ENCODE assay signal across 8 mouse cellular contexts in the genomic region with DNA sequence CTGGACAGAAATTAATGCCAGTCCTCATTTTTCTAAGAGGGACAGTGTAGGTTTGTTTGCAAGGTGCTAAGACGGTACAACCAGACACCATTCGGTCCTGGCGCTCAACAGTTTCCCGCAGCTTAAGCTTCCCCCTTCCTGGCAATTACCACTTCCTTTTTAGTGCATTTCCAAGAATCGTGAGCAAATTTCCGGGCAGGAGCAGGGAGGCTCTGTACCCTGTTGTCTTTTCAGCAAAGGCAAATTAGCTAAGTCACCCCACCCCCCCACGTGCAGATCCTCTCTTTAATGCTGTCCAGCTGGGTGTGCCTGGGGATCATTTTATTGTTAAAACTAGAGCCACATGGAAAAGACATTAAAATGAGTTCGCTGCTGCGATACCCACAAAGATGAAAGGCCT.
DNase-seq lines count a peak whose midpoint lies in the region; ATAC-seq lines count a peak whose summit lies in the region.

No protein-coding gene starts in this region.

- no peaks in the 10 kb centered on the region for H3K9me3 ChIP-seq in embryonic facial prominence, embryonic 10.5 days
- no peaks in the 10 kb centered on the region for H3K9me3 ChIP-seq in midbrain, embryonic 10.5 days (replicated peaks)

- peak; percentile 29 to 30; a peak in 2 of 4 replicates for ATAC-seq in hematopoietic stem cell, adult 5-6 weeks (replicated peaks in 1 of 2; ENCODE audit: insufficient read depth in 1 of 2, low FRiP score in 2 of 2, low TSS enrichment in 1 of 2, low read depth in 1 of 2, poor library complexity in 2 of 2, severe bottlenecking in 2 of 2)
- ATAC-seq in megakaryocyte-erythroid progenitor cell, adult 5-6 weeks (replicated peaks; ENCODE audit: low FRiP score, low TSS enrichment, poor library complexity, severe bottlenecking), result no peak

- H3K27me3 ChIP-seq in embryonic facial prominence, embryonic 10.5 days (replicated peaks; ENCODE audit: low read depth, poor library complexity, severe bottlenecking), result no peaks in the 10 kb centered on the region
- no peaks in the 10 kb centered on the region for H3K27me3 ChIP-seq in midbrain, embryonic 10.5 days (ENCODE audit: low read depth, poor library complexity, severe bottlenecking)

- no peak overlapping the region for H3K4me3 ChIP-seq in embryonic facial prominence, embryonic 10.5 days
- H3K4me3 ChIP-seq in midbrain, embryonic 10.5 days, result no peak overlapping the region

- WGBS in embryonic facial prominence, embryonic 10.5 days, result 42% methylated on average over 9 of the region's 9 CpGs
- 66% methylated on average over 9 of the region's 9 CpGs for WGBS in midbrain, embryonic 10.5 days

- H3K36me3 ChIP-seq in embryonic facial prominence, embryonic 10.5 days (replicated peaks), result no peaks in the 10 kb centered on the region
- no peaks in the 10 kb centered on the region for H3K36me3 ChIP-seq in midbrain, embryonic 10.5 days

- peaks cover 28% of the 10 kb centered on the region for H3K4me1 ChIP-seq in embryonic facial prominence, embryonic 10.5 days
- H3K4me1 ChIP-seq in midbrain, embryonic 10.5 days, result peaks cover 9% of the 10 kb centered on the region

- peak overlapping the region; percentile 61 for H3K27ac ChIP-seq in embryonic facial prominence, embryonic 10.5 days (replicated peaks)
- H3K27ac ChIP-seq in midbrain, embryonic 10.5 days (replicated peaks), result no peak overlapping the region

- DNase-seq in MEL-GATA-1-ER (ENCODE audit: extremely low read depth, low read depth), result peak; percentile 17
- peak; percentile 46 for DNase-seq in embryonic facial prominence, embryonic 10.5 days (ENCODE audit: low spot score)
- DNase-seq in lung, adult 18-20 months, result peak; percentile 56 to 72
- no peak for DNase-seq in midbrain, embryonic 10.5 days (ENCODE audit: low spot score)
- no peak for DNase-seq in layer of hippocampus, adult 9-10 months (ENCODE audit: low spot score)
- DNase-seq in cerebellum, adult 9-11 months, result no peak

Comparison
In these comparisons a context has a peak if more than half of its experiments do, and no peak if none do; other contexts are left out.
1. DNase-seq: peak in MEL-GATA-1-ER (single experiment), embryonic facial prominence, embryonic 10.5 days (single experiment) and lung, adult 18-20 months (2 of 2); none in midbrain, embryonic 10.5 days (single experiment), layer of hippocampus, adult 9-10 months (single experiment) and cerebellum, adult 9-11 months (single experiment).